Mouse (Mus musculus): ENCODE measurements around the gene 4931428F04Rik. TPM values are rescaled to one million over a fixed set of nuclear protein-coding genes. Genes with fewer than 3 reads are reported as not detected.
A peak's percentile ranks its signal among the peaks of the same experiment; 100 is the strongest.
"Not testable (repeated sequence)": the region's sequence is repeated elsewhere in the genome, so short reads cannot be mapped to it uniquely, and the experiment has no call there.

4931428F04Rik gene
- polyA plus RNA-seq, 1 experiment from 2014 or later: 4.9 TPM

DNA sequence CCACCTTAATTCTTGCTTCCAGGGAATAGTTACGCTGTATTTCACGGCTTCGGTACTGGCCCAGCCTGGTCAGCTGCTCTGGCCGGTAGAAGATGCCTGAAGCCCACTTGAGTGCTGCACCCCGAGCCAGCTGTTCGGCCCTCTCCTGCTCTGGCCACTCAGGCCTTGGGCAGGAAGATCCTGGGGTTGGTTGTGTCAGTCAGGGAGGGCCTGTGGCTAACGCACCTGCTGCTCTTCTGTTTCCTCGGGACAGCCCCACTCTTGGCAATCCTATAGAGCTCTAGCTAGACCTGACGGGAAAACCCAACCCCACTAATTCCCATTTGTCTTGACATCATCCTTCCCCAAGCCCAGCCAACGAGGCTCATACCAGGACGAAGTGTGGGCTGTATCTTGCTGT lies 5.6 kb upstream of the 4931428F04Rik start:
- peaks cover 29% of the 10 kb centered on the region for H3K4me1 ChIP-seq (replicated peaks)
- WGBS: 57% methylated on average over 11 of the region's 11 CpGs
- peaks cover 6% of the 10 kb centered on the region for H3K27me3 ChIP-seq
- H3K4me2 ChIP-seq: peak overlapping the region; percentile 49
- 0 out of 2 replicates have a peak overlapping the region, but pooled peaks have one; percentile 7 for H3K9ac ChIP-seq
- H3K36me3 ChIP-seq: peaks cover 6% of the 10 kb centered on the region
- H3K9me3 ChIP-seq (replicated peaks): no peaks in the 10 kb centered on the region
- peak overlapping the region; percentile 36 for H3K4me3 ChIP-seq
- peak overlapping the region; percentile 83; the same call in 1 of the 2 replicates for H3K27ac ChIP-seq
- ATAC-seq (replicated peaks; ENCODE audit: insufficient number of reproducible peaks, insufficient read depth, low FRiP score, low read depth): no peak

DNA sequence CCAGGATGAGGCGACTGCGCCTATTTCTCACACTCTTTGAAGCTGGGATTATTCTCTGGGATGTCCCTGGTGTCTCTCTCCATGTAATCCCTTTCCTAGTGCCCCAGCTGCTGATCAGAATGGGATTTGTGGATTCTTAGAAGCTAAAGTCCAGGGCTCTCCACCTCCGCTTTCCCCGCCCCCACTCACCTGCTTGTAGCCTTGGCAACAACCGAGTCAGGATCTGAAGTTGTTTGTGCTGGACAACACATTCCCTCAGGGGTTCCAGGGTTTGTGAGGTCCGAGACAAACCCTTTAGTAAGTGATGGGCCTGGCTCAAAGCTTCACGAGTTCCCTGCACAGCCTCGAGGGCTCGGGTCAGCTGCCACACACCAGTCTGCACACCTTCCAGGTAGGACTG lies 5.1 kb upstream of the 4931428F04Rik start:
- Histone ChIP-seq H3K9ac (no peak overlapping the region), H3K4me1 (replicated peaks) (peaks cover 34% of the 10 kb centered on the region), H3K4me3 (peak overlapping the region; percentile 36), H3K27me3 (peaks cover 10% of the 10 kb centered on the region), H3K36me3 (peaks cover 1% of the 10 kb centered on the region), H3K4me2 (peak overlapping the region; percentile 49), H3K27ac (no peak overlapping the region), H3K9me3 (replicated peaks) (no peaks in the 10 kb centered on the region)
- 57% methylated on average over 9 of the region's 9 CpGs for WGBS
- no peak for ATAC-seq (replicated peaks; ENCODE audit: insufficient number of reproducible peaks, insufficient read depth, low FRiP score, low read depth)

DNA sequence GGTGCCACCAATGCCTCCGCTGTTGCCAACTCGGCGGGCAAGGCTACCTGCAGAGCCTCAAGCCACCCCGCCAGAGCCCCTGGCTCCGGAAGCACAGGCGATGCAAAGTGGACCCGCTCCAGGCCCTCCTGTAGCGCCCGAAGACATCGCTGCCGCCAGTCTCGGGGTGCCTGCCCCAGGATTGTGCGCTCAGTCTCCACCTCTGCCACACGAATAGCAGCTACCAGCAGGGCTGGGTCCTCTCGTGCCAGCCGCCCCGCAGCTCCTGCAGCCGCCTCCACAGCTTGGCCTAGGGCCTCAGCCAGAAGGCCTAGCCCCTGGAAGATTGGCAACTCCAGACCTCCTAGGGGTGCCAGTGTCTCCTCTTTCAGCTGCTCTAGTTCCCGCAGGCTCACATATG lies 3.7 kb upstream of the 4931428F04Rik start:
- 60% methylated on average over 19 of the region's 19 CpGs for WGBS

DNA sequence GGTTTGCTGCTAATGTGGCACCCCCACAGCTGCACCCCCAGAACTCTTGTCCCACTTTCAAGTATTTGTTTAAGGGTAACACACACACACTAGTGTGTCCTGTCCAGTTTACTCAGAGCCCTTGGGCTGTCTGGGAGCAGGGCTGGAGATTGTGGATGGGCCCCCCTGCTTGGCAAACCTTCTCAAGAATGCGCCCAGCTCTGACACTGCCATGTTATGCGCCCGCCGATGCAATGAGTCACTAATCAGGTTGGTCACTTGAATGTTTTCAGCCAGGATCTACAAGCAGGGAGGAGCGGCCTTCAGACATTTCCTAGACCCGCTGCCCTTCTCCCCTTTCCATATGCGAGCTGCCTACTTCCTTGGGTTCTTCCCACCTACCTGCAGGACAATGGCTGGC lies 2.8 kb upstream of the 4931428F04Rik start:
- peaks cover 33% of the 10 kb centered on the region for H3K4me1 ChIP-seq (replicated peaks)
- no peaks in the 10 kb centered on the region for H3K9me3 ChIP-seq (replicated peaks)
- ATAC-seq (replicated peaks; ENCODE audit: insufficient number of reproducible peaks, insufficient read depth, low FRiP score, low read depth): no peak
- 78% methylated on average over 7 of the region's 7 CpGs for WGBS
- no peak overlapping the region for H3K9ac ChIP-seq
- no peaks in the 10 kb centered on the region for H3K36me3 ChIP-seq
- no peak overlapping the region for H3K4me2 ChIP-seq
- peaks cover 10% of the 10 kb centered on the region for H3K27me3 ChIP-seq
- H3K4me3 ChIP-seq: no peak overlapping the region
- no peak overlapping the region for H3K27ac ChIP-seq

More for the DNA sequence above, 3.7 kb upstream of the 4931428F04Rik start:
- ATAC-seq (replicated peaks; ENCODE audit: insufficient number of reproducible peaks, insufficient read depth, low FRiP score, low read depth): no peak
- H3K9ac ChIP-seq: no peak overlapping the region
- H3K4me2 ChIP-seq: no peak overlapping the region
- no peaks in the 10 kb centered on the region for H3K36me3 ChIP-seq
- H3K4me1 ChIP-seq (replicated peaks): peaks cover 38% of the 10 kb centered on the region
- H3K27me3 ChIP-seq: peaks cover 10% of the 10 kb centered on the region
- H3K27ac ChIP-seq: no peak overlapping the region
- H3K4me3 ChIP-seq: no peak overlapping the region
- no peaks in the 10 kb centered on the region for H3K9me3 ChIP-seq (replicated peaks)

DNA sequence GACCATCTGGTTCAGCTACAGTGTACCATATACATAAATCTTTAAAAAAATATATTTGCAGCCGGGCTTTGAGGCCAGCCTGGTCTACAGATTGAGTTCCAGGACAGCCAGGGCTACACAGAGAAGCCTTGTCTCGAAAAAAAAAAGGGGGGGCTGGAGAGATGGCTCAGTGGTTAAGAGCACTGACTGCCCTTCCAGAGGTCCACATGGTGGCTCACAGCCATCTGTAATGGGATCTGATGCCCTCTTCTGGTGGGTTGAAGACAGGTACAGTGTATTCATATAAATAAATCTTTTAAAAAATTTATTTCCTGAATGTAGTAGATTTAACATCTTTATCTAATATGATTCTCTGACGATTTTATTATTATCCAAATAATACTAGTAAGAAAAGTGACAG lies 2.1 kb upstream of the 4931428F04Rik start:
- ATAC-seq (replicated peaks; ENCODE audit: insufficient number of reproducible peaks, insufficient read depth, low FRiP score, low read depth); H3K27ac ChIP-seq; H3K4me2 ChIP-seq; H3K4me3 ChIP-seq; H3K9me3 ChIP-seq (replicated peaks); H3K36me3 ChIP-seq; H3K27me3 ChIP-seq; H3K9ac ChIP-seq: not testable (repeated sequence)
- WGBS: 62% methylated on average over 3 of the region's 3 CpGs
- H3K4me1 ChIP-seq (replicated peaks): peaks cover 27% of the 10 kb centered on the region

DNA sequence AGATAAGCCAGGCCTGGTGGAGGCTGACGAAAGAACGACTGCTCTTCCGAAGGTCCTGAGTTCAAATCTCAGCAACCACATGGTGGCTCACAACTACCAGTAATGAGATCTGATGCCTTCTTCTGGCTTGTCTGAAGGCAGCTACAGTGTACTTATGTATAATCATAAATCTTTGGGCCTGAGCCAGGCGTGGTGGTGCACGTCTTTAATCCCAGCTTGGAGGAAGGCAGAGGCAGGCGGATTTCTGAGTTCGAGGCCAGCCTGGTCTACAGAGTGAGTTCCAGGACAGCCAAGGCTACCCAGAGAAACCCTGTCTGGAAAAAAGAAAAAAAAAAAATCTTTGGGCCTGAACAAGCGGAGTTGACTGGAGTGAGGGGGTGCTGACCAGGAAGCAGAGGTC lies 1.7 kb upstream of the 4931428F04Rik start:
- not testable (repeated sequence) for H3K27me3 ChIP-seq; ATAC-seq (replicated peaks; ENCODE audit: insufficient number of reproducible peaks, insufficient read depth, low FRiP score, low read depth); H3K4me2 ChIP-seq; H3K4me3 ChIP-seq; H3K9me3 ChIP-seq (replicated peaks); H3K9ac ChIP-seq; H3K36me3 ChIP-seq; H3K27ac ChIP-seq
- 72% methylated on average over 8 of the region's 8 CpGs for WGBS
- H3K4me1 ChIP-seq (replicated peaks): peaks cover 23% of the 10 kb centered on the region

DNA sequence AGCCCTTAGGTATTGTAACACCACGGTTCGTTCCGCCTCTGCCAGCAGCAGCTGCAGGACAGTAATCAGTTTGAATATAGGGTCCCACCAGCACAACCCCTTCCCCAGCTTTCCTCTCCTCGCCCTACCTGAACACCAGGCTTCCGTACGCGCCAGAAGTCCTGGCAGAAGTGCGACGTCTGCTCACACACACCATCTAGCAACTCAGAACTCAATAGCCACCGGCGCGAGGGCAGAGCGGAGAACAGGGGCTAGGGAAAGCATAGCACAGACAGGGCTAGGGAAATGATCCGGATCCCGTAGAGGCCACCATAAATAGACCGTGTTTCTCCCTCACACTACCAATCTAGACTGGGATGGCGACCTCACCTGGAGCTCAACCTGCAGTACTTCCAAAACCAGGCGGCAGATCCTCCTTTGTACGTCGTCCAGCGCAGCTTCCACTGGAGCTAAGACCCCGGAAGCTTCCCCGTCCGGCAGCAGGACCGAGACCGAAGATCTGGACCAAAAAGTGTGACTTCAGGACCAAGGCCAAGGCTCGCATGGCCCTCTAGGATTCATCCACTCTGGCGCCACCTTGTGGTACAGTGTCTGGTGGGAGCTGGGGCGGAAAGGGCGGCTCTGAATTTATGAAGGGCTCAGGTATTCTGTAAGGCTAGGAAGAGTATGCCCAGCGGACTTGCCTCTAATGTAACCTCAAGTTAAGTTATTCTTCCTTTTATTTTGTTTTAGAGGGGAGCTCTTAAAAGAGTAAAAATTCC lies 1.1 kb upstream of the 4931428F04Rik start:
- ATAC-seq (replicated peaks; ENCODE audit: insufficient number of reproducible peaks, insufficient read depth, low FRiP score, low read depth): no peak
- H3K9ac ChIP-seq: no peak overlapping the region
- H3K27ac ChIP-seq: no peak overlapping the region
- 9% methylated on average over 31 of the region's 31 CpGs for WGBS
- H3K4me3 ChIP-seq: no peak overlapping the region; the same call in 1 of the 2 replicates
- peaks cover 23% of the 10 kb centered on the region for H3K4me1 ChIP-seq (replicated peaks)
- peaks cover 10% of the 10 kb centered on the region for H3K27me3 ChIP-seq
- H3K36me3 ChIP-seq: no peaks in the 10 kb centered on the region
- H3K4me2 ChIP-seq: peak overlapping the region; percentile 91
- no peaks in the 10 kb centered on the region for H3K9me3 ChIP-seq (replicated peaks)

DNA sequence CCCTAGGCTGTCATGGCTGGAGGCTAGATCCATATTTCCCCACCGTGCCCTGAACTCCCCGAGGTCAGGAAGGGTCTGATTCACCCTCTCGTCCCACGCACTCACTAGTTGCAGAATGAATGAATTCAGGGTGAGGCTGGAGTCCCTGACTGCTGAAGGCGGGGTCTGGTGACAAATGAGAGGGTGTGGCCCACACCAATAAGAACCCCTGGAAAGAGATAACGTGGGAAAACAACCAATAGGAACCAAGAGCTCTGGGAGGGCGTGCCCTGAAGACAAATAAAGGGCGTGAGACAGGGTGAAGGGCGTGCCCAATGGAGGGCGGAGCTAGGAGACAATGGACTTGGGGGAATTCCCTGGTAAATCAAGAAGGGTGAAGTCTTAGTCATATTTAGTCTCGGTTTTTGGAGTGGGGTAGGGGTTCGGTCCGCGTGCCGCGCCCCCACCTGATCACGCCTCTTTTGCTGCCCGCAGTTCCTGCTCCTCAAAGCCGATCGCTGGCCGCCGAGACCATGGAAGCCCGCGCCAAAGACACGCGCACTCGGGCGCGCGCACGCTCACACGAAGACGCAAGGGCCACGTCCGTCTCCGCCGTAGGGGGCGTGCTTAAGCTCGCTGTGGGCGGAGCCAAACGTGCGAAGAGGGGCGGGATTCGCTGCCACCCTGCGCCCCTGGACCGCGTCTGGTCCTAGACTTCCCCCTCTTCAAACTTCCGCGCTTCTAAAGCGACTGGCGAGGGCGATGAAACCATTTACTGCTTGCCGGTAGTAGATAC lies 519 bp downstream of the 4931428F04Rik start:
- under 1% methylated on average over 53 of the region's 53 CpGs for WGBS
- Histone ChIP-seq H3K4me3 (peak overlapping the region; percentile 62), H3K27ac (peak overlapping the region; percentile 64), H3K4me1 (replicated peaks) (peaks cover 23% of the 10 kb centered on the region), H3K9ac (peak overlapping the region; percentile 57), H3K27me3 (peaks cover 10% of the 10 kb centered on the region), H3K36me3 (no peaks in the 10 kb centered on the region), H3K9me3 (replicated peaks) (no peaks in the 10 kb centered on the region), H3K4me2 (peak overlapping the region; percentile 91)
- ATAC-seq (replicated peaks; ENCODE audit: insufficient number of reproducible peaks, insufficient read depth, low FRiP score, low read depth): peak; percentile 88

DNA sequence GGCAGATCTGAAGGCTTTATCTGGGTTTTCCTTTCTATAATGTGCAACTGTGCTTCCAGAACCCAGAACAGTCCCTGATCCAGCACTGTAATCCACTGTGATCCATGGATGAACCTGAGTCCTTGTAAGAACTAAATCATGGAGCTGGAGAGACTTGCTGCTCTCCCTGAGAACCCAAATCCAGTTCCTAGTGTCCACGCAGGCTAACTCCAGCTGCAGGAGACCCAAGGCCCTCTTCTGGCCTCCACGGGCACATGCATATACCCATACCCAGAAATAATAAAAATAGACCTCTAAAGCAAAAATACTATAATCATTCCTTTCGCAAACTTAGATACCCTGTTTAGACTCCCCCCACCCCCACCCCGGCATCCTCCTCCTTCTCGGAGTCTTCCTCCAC lies 1.4 kb downstream of the 4931428F04Rik start:
- Histone ChIP-seq H3K9ac (no peak overlapping the region), H3K36me3 (no peaks in the 10 kb centered on the region), H3K4me3 (no peak overlapping the region), H3K4me2 (no peak overlapping the region), H3K27ac (no peak overlapping the region), H3K27me3 (peaks cover 10% of the 10 kb centered on the region), H3K9me3 (replicated peaks) (no peaks in the 10 kb centered on the region), H3K4me1 (replicated peaks) (peaks cover 25% of the 10 kb centered on the region)
- no peak for ATAC-seq (replicated peaks; ENCODE audit: insufficient number of reproducible peaks, insufficient read depth, low FRiP score, low read depth)
- 82% methylated on average over 5 of the region's 5 CpGs for WGBS

DNA sequence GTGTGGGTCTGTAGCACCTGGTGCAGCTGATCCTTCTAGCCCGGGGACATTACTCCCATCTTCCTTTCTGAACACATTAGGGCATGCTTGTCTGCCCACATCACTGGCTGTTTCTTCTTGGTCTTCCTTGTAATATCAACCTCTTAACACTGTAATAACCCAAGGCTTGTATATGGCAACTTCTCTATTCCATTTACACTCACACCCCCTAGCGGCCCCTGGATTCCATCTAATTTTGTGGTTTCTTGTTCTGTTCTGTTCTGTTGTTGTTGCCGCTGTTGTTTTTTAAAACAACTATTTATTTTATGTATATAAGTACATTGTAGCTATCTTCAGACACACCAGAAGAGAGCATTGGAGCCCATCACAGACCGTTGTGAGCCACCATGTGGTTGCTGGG lies 2.8 kb downstream of the 4931428F04Rik start:
- H3K4me2 ChIP-seq: no peak overlapping the region
- H3K9me3 ChIP-seq (replicated peaks): no peaks in the 10 kb centered on the region
- H3K36me3 ChIP-seq: no peaks in the 10 kb centered on the region
- peaks cover 10% of the 10 kb centered on the region for H3K27me3 ChIP-seq
- 84% methylated on average over 4 of the region's 4 CpGs for WGBS
- no peak overlapping the region for H3K4me3 ChIP-seq
- H3K4me1 ChIP-seq (replicated peaks): peaks cover 30% of the 10 kb centered on the region
- no peak overlapping the region for H3K27ac ChIP-seq
- no peak for ATAC-seq (replicated peaks; ENCODE audit: insufficient number of reproducible peaks, insufficient read depth, low FRiP score, low read depth)
- H3K9ac ChIP-seq: no peak overlapping the region

DNA sequence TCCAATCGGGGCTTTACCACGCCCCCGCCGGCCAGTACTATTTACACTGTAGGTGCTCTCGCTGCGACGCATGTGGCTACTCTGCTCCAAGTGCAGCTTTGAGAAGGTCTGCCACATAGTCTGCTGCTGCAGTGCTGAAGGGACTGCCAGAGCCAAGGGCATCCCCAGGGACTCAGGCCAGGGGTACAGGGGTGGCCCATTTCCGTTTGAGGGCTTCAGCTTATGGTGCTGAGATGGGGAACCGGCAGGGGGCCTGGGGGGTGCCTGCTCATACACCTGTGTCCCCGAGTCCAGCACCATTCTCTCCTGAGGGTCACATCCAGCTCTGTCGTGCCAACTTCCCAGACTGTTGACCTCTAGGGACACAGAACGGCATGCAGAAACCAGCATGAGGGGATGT lies 4.2 kb downstream of the 4931428F04Rik start:
- Histone ChIP-seq H3K9ac (no peak overlapping the region), H3K27me3 (peaks cover 12% of the 10 kb centered on the region), H3K27ac (no peak overlapping the region), H3K4me1 (replicated peaks) (peaks cover 26% of the 10 kb centered on the region), H3K4me3 (no peak overlapping the region), H3K9me3 (replicated peaks) (no peaks in the 10 kb centered on the region), H3K4me2 (no peak overlapping the region), H3K36me3 (no peaks in the 10 kb centered on the region)
- 51% methylated on average over 12 of the region's 12 CpGs for WGBS
- no peak for ATAC-seq (replicated peaks; ENCODE audit: insufficient number of reproducible peaks, insufficient read depth, low FRiP score, low read depth)
